ENCODE assay signal across 8 mouse cellular contexts in the genomic region with DNA sequence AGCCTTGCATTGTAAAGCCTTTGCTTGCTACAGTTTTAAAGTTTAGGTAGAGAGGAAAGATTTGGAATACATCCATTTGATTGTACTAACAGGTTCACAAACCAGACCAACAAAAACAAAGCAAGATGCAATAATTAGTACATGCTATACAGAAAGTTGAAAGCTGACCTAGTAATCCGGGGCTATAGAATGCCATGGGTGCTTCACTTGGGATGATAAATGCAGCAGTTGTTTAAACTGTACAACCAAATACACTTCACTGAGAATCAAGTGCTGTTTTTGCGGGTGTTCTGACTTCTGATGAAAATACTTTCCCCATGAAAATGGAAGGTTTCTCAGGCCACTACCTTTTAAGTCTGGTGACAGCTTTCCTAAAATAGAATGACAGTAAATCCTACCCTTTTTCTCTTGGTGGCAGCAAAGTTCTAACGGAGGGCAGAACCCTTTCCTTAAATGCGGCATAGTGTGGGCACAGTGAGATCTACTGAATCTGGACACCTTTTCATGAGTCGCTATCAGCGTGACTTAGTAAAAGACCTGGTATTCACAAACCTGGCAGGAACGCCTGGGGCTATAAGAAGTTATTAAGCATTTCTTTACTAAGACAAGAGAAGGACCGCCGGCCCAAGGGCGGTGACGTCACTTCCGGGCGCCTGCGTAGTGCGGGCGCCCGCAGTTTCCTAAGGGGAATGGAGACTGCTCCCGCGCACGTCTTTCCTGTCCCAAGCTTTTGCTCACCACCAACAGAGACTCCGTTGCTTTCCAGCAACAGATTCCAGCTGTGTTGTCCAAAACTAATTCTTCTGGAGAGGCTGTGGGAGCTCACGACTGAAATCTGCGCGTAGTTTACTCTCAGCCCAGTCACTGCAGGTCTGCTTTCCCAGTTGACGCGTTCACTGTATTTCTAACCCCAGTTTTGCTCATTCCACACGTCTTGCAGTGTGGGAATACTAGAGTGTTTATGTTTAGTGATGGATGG. TPM values are rescaled to one million over a fixed set of nuclear protein-coding genes. Genes with fewer than 3 reads are reported as not detected.
A peak's percentile ranks its signal among the peaks of the same experiment; 100 is the strongest.
DNase-seq lines count a peak whose midpoint lies in the region; ATAC-seq and TF ChIP-seq lines count a peak whose summit lies in the region.

Gene Osgepl1, plus strand, starts transcription at position 636 of the 979 bp plus-strand sequence.

- WGBS in hindbrain, embryonic 10.5 days = 3% methylated on average over 27 of the region's 27 CpGs
- WGBS in lung, postnatal 0 days = 2% methylated on average over 27 of the region's 27 CpGs

- ATAC-seq in frontal cortex, adult (ENCODE audit: low TSS enrichment) = peak; percentile 98
- peak; percentile 98 for ATAC-seq in lung, postnatal 0 days

- H3K36me3 ChIP-seq in hindbrain, embryonic 10.5 days = peaks cover 55% of the 10 kb centered on the region
- no peaks in the 10 kb centered on the region for H3K36me3 ChIP-seq in lung, postnatal 0 days (ENCODE audit: insufficient read depth, low read length)

- peak within 1 kb of the TSS; percentile 72 for H3K4me2 ChIP-seq in lung, postnatal 0 days (replicated peaks; ENCODE audit: low read depth, low read length)

- no peaks in the 10 kb centered on the region for H3K27me3 ChIP-seq in hindbrain, embryonic 10.5 days (ENCODE audit: insufficient read depth, poor library complexity, severe bottlenecking)
- no peaks in the 10 kb centered on the region for H3K27me3 ChIP-seq in lung, postnatal 0 days (replicated peaks; ENCODE audit: insufficient read depth, low read length)

- no peaks in the 10 kb centered on the region for H3K9me3 ChIP-seq in hindbrain, embryonic 10.5 days
- H3K9me3 ChIP-seq in lung, postnatal 0 days (ENCODE audit: low read length) = no peaks in the 10 kb centered on the region

- 0 out of 2 replicates have a peak, but pooled peaks have one; percentile 35 for TF ChIP-seq EP300 in lung, postnatal 0 days (IDR thresholded peaks at IDR 0.05)

- H3K4me1 ChIP-seq in hindbrain, embryonic 10.5 days (replicated peaks) = peaks cover 8% of the 10 kb centered on the region
- no peaks in the 10 kb centered on the region for H3K4me1 ChIP-seq in lung, postnatal 0 days (ENCODE audit: insufficient read depth, low read depth, low read length)

- peak; percentile 77 for DNase-seq in MN1 (ENCODE audit: low spot score)
- DNase-seq in cerebellum, adult 9-10 months = peak; percentile 86
- peak; percentile 87 for DNase-seq in hindbrain, embryonic 10.5 days (ENCODE audit: low spot score)
- DNase-seq in layer of hippocampus, adult 9-11 months = peak; percentile 83
- DNase-seq in lung, postnatal 0 days (ENCODE audit: low spot score) = peak; percentile 92
- peak; percentile 71 for DNase-seq in ovary, postnatal 14 days (ENCODE audit: low spot score)
- DNase-seq in thymus, postnatal 14 days = peak; percentile 85

- H3K27ac ChIP-seq in hindbrain, embryonic 10.5 days = peak within 1 kb of the TSS; percentile 92
- H3K27ac ChIP-seq in lung, postnatal 0 days (ENCODE audit: low read length) = peak within 1 kb of the TSS; percentile 88

- TF ChIP-seq CTCF in lung, postnatal 0 days (IDR thresholded peaks at IDR 0.05) = peak; percentile 47

- H3K9ac ChIP-seq in lung, postnatal 0 days (replicated peaks; ENCODE audit: low read depth) = peak within 1 kb of the TSS; percentile 70

- H3K4me3 ChIP-seq in hindbrain, embryonic 10.5 days = peak within 1 kb of the TSS; percentile 74
- peak within 1 kb of the TSS; percentile 64 for H3K4me3 ChIP-seq in lung, postnatal 0 days (ENCODE audit: low read depth, low read length)

RNA-seq across cellular contexts. Expression of gene Osgepl1, which starts in this region (rescaled TPM):
- polyA plus RNA-seq in hindbrain, embryonic 10.5 days (2016; fragmentation: Nextera tagmentation; extraction: Ambion mirVana) = 26.2 and 26.7 TPM in 2 replicates
- polyA plus RNA-seq in lung, postnatal 0 days (2015; fragmentation: Nextera tagmentation; extraction: Ambion mirVana) = 13.0 and 16.5 TPM in 2 replicates

Comparison
In these comparisons a context has a peak if more than half of its experiments do, and no peak if none do; other contexts are left out.
1. Peak in every context shown above with its lines: DNase-seq, ATAC-seq, H3K4me3 ChIP-seq and H3K27ac ChIP-seq.